Mouse (Mus musculus): ENCODE results near the gene Srp14. TPM values are rescaled to one million over a fixed set of nuclear protein-coding genes. Genes with fewer than 3 reads are reported as not detected.
A peak's percentile ranks its signal among the peaks of the same experiment; 100 is the strongest.

Srp14 gene
- polyA plus RNA-seq, 1 experiment from 2014 or later, result 229 TPM

DNA sequence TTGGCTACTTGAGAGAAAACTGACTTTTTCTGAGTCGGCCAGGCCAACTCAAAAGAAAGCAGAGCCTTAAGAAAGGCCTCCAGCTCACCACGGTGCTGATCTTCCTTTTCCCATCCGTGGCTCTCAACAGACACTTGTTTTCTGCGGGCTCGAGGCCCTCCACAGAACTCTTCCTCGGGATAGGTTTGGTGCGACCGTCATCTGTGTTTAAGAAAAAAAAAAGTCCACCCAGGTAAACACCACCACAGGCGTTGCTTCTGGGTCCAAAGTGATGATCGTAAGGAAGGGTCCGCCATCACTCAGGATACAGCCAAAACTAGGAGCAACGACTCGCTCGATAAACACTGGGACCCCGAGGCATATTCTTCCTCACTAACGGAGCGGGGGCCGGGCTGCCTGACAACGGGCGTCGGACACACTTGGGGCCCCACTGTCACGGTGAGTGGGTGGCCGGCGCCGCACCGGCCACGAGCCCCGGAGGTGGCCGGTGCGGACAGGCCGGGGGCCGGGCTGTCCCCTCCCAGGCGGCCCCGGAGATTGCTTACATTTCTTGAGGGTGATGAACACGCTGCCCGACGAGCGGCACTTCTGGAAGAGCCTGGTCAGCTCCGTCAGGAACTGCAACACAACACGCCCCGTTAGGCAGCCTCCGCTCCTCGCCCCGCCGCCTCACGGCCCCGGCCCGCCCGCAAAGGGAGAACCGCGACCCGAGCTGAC is 520 bp downstream of the Srp14 start:
- Histone ChIP-seq H3K9ac (ENCODE audit: low read length) (peak overlapping the region; percentile 88), H3K4me2 (ENCODE audit: low read depth, low read length) (peak overlapping the region; percentile 82), H3K27me3 (ENCODE audit: control insufficient read depth, insufficient read depth, low read length) (no peaks in the 10 kb centered on the region), H3K36me3 (ENCODE audit: control insufficient read depth, insufficient read depth, low read length) (0 out of 2 replicates have a peak, but pooled peaks cover 8% of the 10 kb centered on the region), H3K27ac (ENCODE audit: low read length) (peak overlapping the region; percentile 84), H3K4me3 (replicated peaks; ENCODE audit: low read length) (peak overlapping the region; percentile 82), H3K4me1 (ENCODE audit: control insufficient read depth, insufficient read depth, low read length) (peaks cover 8% of the 10 kb centered on the region), H3K9me3 (replicated peaks; ENCODE audit: control insufficient read depth, low read length) (no peaks in the 10 kb centered on the region)
- 1% methylated on average over 52 of the region's 52 CpGs for WGBS
- peak; percentile 69 for ATAC-seq (ENCODE audit: insufficient read depth, low FRiP score)

DNA sequence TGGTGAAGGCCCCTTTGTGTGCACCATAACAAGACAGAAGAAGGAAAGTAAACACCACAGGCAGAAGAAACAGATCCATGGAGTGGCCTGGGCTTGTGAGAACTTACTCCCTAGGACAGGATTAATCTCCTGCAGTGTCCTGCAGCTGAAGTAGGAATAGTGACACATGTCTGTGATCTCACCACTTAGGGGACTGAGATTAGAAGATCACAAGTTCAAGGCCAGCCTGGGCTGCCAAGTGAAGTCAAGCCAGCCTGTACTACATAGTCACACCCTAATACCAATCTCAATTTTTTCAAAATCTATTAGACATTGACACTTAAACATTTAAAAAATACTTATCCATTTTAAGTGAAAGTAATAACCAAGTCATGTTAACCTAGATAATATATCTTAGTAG is 11.2 kb downstream of the Srp14 start:
- no peaks in the 10 kb centered on the region for H3K4me1 ChIP-seq (ENCODE audit: control insufficient read depth, insufficient read depth, low read length)
- H3K9ac ChIP-seq (ENCODE audit: low read length), result no peak overlapping the region
- H3K27me3 ChIP-seq (ENCODE audit: control insufficient read depth, insufficient read depth, low read length), result no peaks in the 10 kb centered on the region
- no peak overlapping the region for H3K27ac ChIP-seq (ENCODE audit: low read length)
- no peak overlapping the region for H3K4me3 ChIP-seq (replicated peaks; ENCODE audit: low read length)
- no peaks in the 10 kb centered on the region for H3K9me3 ChIP-seq (replicated peaks; ENCODE audit: control insufficient read depth, low read length)
- no peak overlapping the region for H3K4me2 ChIP-seq (ENCODE audit: low read depth, low read length)
- ATAC-seq (ENCODE audit: insufficient read depth, low FRiP score), result no peak
- peaks cover 21% of the 10 kb centered on the region for H3K36me3 ChIP-seq (ENCODE audit: control insufficient read depth, insufficient read depth, low read length)

DNA sequence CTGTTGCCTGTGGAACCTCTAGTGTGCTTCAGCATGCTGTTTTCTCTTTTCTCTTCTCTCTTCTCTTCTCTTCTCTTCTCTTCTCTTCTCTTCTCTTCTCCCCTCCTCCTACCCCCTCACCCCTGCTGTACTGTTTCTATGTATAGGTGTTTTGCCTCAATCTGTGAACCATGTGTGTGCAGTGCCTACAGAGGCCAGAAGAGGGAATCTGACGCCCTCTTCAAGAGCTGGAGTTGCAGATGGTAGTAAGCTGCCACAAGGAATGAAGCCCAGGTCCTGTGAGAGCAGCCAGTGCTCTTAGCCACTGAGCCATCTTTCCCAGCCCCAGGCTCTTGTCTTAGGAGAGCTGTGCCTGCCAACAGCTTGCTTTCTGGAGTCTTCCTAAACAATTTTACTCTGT is 12.9 kb downstream of the Srp14 start:
- Histone ChIP-seq H3K36me3 (ENCODE audit: control insufficient read depth, insufficient read depth, low read length) (peaks cover 23% of the 10 kb centered on the region), H3K4me2 (ENCODE audit: low read depth, low read length) (no peak overlapping the region), H3K4me3 (replicated peaks; ENCODE audit: low read length) (no peak overlapping the region), H3K27me3 (ENCODE audit: control insufficient read depth, insufficient read depth, low read length) (no peaks in the 10 kb centered on the region), H3K4me1 (ENCODE audit: control insufficient read depth, insufficient read depth, low read length) (no peaks in the 10 kb centered on the region), H3K9ac (ENCODE audit: low read length) (no peak overlapping the region), H3K9me3 (replicated peaks; ENCODE audit: control insufficient read depth, low read length) (no peaks in the 10 kb centered on the region), H3K27ac (ENCODE audit: low read length) (no peak overlapping the region)
- no peak for ATAC-seq (ENCODE audit: insufficient read depth, low FRiP score)
- WGBS, result 75% methylated on average over 1 of the region's 1 CpGs

GRCm38 (mm10) chr2:118465894-118466293 is 13.6 kb downstream of the Srp14 start:
- H3K36me3 ChIP-seq (ENCODE audit: control insufficient read depth, insufficient read depth, low read length), result peaks cover 17% of the 10 kb centered on the region

DNA sequence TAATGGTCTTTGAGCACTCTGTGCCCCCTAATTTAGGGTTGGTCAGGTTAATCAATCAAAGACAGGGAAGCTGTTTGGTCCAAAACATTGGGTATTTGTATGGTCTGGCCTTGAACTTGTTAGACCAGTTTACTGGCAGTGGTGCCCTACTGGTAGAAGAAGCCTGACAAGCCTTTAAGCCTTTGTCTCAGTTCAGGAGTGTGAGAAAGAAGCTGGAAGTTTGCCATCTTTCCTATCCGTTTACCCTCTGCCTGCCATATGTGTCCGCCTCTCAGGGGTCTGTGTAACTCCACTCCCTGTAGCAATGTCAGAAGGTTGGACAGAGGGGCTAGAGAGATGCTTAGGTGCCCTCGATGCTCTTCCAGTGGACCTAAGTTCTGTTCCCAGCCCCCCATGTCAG is 15.1 kb downstream of the Srp14 start:
- 67% methylated on average over 3 of the region's 3 CpGs for WGBS
- Histone ChIP-seq H3K4me1 (ENCODE audit: control insufficient read depth, insufficient read depth, low read length) (peaks cover 4% of the 10 kb centered on the region; the same call in 1 of the 2 replicates), H3K27ac (ENCODE audit: low read length) (no peak overlapping the region), H3K4me2 (ENCODE audit: low read depth, low read length) (no peak overlapping the region), H3K9me3 (replicated peaks; ENCODE audit: control insufficient read depth, low read length) (no peaks in the 10 kb centered on the region), H3K36me3 (ENCODE audit: control insufficient read depth, insufficient read depth, low read length) (peaks cover 12% of the 10 kb centered on the region), H3K9ac (ENCODE audit: low read length) (no peak overlapping the region), H3K4me3 (replicated peaks; ENCODE audit: low read length) (no peak overlapping the region), H3K27me3 (ENCODE audit: control insufficient read depth, insufficient read depth, low read length) (no peaks in the 10 kb centered on the region)
- no peak for ATAC-seq (ENCODE audit: insufficient read depth, low FRiP score)

More at GRCm38 (mm10) chr2:118465894-118466293, 13.6 kb downstream of the Srp14 start:
- Histone ChIP-seq H3K9me3 (replicated peaks; ENCODE audit: control insufficient read depth, low read length) (no peaks in the 10 kb centered on the region), H3K27ac (ENCODE audit: low read length) (no peak overlapping the region), H3K9ac (ENCODE audit: low read length) (no peak overlapping the region), H3K4me2 (ENCODE audit: low read depth, low read length) (no peak overlapping the region), H3K4me1 (ENCODE audit: control insufficient read depth, insufficient read depth, low read length) (peaks cover 3% of the 10 kb centered on the region; the same call in 1 of the 2 replicates), H3K4me3 (replicated peaks; ENCODE audit: low read length) (no peak overlapping the region), H3K27me3 (ENCODE audit: control insufficient read depth, insufficient read depth, low read length) (no peaks in the 10 kb centered on the region)
- 67% methylated on average over 2 of the region's 2 CpGs for WGBS
- ATAC-seq (ENCODE audit: insufficient read depth, low FRiP score), result no peak

DNA sequence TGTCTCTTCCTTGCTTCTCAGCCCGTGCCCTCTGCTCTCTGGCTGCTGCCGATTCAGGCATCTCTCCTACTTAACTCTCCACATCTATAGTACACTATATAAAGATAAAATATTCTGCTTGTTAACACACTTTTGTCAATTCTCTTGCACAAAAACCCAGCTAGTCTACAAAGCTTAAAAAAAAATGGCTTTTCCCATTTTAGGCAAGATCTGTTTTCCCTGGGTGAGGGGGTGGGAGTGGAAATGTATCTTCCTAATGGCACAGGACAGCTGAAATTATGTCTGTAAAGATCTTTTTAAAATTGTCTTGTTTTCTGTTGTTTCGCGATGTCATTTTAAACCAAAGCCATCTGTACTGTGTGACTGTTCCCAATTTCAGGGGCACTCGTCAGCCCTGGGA is 16.0 kb downstream of the Srp14 start:
- Histone ChIP-seq H3K4me2 (ENCODE audit: low read depth, low read length) (no peak overlapping the region), H3K4me1 (ENCODE audit: control insufficient read depth, insufficient read depth, low read length) (peaks cover 4% of the 10 kb centered on the region; the same call in 1 of the 2 replicates), H3K27ac (ENCODE audit: low read length) (no peak overlapping the region), H3K4me3 (replicated peaks; ENCODE audit: low read length) (no peak overlapping the region), H3K36me3 (ENCODE audit: control insufficient read depth, insufficient read depth, low read length) (peaks cover 12% of the 10 kb centered on the region), H3K27me3 (ENCODE audit: control insufficient read depth, insufficient read depth, low read length) (no peaks in the 10 kb centered on the region), H3K9ac (ENCODE audit: low read length) (no peak overlapping the region), H3K9me3 (replicated peaks; ENCODE audit: control insufficient read depth, low read length) (no peaks in the 10 kb centered on the region)
- WGBS, result 87% methylated on average over 5 of the region's 5 CpGs
- ATAC-seq (ENCODE audit: insufficient read depth, low FRiP score), result no peak

- Histone ChIP-seq H3K9ac (ENCODE audit: low read length) (no peak overlapping the region), H3K4me3 (replicated peaks; ENCODE audit: low read length) (no peak overlapping the region), H3K27ac (ENCODE audit: low read length) (peak overlapping the region; percentile 23; the same call in 1 of the 2 replicates), H3K36me3 (ENCODE audit: control insufficient read depth, insufficient read depth, low read length) (peaks cover 6% of the 10 kb centered on the region; the same call in 1 of the 2 replicates), H3K4me2 (ENCODE audit: low read depth, low read length) (no peak overlapping the region), H3K27me3 (ENCODE audit: control insufficient read depth, insufficient read depth, low read length) (no peaks in the 10 kb centered on the region), H3K9me3 (replicated peaks; ENCODE audit: control insufficient read depth, low read length) (no peaks in the 10 kb centered on the region), H3K4me1 (ENCODE audit: control insufficient read depth, insufficient read depth, low read length) (peaks cover 4% of the 10 kb centered on the region; the same call in 1 of the 2 replicates)
- WGBS, result 59% methylated on average over 16 of the region's 16 CpGs
- no peak; the same call in 1 of the 2 replicates for ATAC-seq (ENCODE audit: insufficient read depth, low FRiP score)
Observed at GRCm38 (mm10) chr2:118461480-118462165, 17.9 kb downstream of the Srp14 start.

DNA sequence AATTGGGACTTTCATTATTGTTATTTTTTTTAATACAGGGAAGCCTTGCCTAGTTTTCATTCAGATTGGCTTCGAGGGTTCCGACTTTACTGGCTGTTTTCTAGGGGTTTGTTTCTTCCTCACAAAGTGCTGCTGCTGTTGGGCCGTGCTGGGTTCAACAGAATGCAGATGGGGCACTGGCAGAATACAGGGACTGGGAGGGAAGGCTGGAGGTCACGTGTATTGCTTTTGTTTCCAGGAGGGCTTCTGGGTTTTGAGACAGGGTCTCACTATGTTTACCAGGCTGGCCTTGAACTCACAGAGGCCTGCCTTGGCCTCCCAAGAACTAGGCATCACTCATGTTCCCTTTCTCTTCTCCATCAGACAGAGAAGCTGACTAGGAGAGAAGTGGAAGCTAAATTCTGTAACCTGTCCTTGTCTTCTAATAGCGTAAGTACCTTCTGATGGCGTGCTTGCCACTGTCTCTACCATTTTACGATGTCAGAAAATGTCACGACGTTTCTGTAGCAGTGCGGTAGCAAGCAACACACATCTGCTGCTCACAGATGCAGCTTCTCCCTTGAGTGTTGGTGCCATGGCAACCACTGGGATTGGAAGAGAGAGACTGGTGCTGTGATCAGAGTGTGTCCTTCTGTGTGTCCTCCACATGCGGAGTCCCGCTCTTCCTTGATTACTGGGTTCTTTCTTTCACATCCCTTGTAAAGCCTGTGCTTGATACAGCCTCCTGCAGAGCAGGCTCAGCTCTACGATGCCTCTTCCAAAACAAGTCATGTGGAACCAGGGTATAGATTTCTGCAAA is 21.8 kb downstream of the Srp14 start:
- no peak overlapping the region for H3K27ac ChIP-seq (ENCODE audit: low read length)
- WGBS, result 91% methylated on average over 13 of the region's 13 CpGs
- H3K4me2 ChIP-seq (ENCODE audit: low read depth, low read length), result no peak overlapping the region
- no peak overlapping the region for H3K4me3 ChIP-seq (replicated peaks; ENCODE audit: low read length)
- H3K27me3 ChIP-seq (ENCODE audit: control insufficient read depth, insufficient read depth, low read length), result no peaks in the 10 kb centered on the region
- H3K9me3 ChIP-seq (replicated peaks; ENCODE audit: control insufficient read depth, low read length), result no peaks in the 10 kb centered on the region
- H3K9ac ChIP-seq (ENCODE audit: low read length), result no peak overlapping the region
- peaks cover 4% of the 10 kb centered on the region; the same call in 1 of the 2 replicates for H3K4me1 ChIP-seq (ENCODE audit: control insufficient read depth, insufficient read depth, low read length)
- ATAC-seq (ENCODE audit: insufficient read depth, low FRiP score), result no peak
- 0 out of 2 replicates have a peak, but pooled peaks cover 6% of the 10 kb centered on the region for H3K36me3 ChIP-seq (ENCODE audit: control insufficient read depth, insufficient read depth, low read length)
